Mouse (Mus musculus) cerebellum, adult 2 months (tissue): ENCODE data around the gene Lif.

Experiments used
- CTCF ChIP-seq: fragments of 200-500 bp; IDR thresholded peaks from 2 replicates; pipeline ENCODE4 v1.5.1; 2011; ENCODE audit warnings: low read depth, mild to moderate bottlenecking, control low read depth, low read length, moderate library complexity, borderline replicate concordance; ENCODE audit not compliant: insufficient read depth
- POLR2A ChIP-seq: fragments of 200-500 bp; IDR thresholded peaks from 2 replicates; pipeline ENCODE4 v1.6.1; 2011; ENCODE audit warnings: low read length, control low read depth, borderline replicate concordance; ENCODE audit not compliant: insufficient read depth

DNA sequence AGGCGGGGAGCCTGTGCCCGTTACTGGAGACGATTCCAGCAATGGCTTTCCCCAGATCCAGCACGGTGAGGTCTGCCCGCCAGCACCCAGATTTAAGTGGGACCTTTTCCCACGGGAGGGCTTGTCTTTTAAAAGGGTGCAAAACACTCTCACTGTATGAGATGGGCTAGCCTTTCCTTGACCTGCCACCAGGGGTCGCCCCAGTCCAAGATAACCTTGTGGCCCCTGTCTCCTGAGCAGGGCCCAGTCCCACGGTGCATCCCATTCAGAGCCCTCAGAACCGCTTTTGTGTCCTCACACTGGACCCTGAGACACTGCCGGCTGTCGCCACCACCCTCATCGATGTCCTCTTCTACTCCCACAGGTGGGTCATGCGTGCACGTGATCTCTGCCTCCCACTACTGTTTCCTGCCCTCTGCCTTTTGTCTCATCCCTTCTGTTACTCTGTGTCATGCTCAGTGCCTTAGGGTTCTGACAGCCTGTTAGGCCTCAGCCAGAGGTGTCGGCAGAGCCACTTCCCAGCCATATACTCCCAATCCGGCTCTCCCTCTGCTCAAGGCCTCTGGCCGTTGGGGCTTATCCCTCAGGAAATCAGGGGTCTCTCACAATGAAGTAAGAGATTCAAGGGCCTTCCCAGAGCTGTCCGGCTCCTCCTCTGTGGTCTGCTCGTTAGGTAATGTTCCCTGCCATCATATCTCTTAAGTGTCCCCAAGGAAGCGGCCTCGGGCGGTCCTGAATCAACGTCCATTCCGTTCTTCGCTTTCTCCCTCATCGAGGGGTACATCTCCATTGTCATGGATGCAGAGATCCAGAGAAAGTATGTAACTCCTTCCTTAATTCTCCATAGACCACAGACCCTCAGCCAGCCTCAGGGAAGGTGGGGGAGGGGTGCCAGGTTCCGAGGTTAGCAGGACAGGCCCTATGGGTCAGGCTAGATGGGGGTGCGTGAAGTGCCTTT is 36.6 kb upstream of the Lif start:
- TF ChIP-seq CTCF (peak; percentile 93), POLR2A (no peak)
